Mouse (Mus musculus) testis, adult 2 months (tissue): ENCODE measurements around the gene Hist2h2ab. TPM values are rescaled to one million over a fixed set of nuclear protein-coding genes. Genes with fewer than 3 reads are reported as not detected.

Experiments
- H3K27ac ChIP-seq: fragments of 200-500 bp; 2 replicates; pipeline ENCODE4 v1.5.1; 2012; ENCODE audit warnings: low read depth, low read length; ENCODE audit not compliant: control insufficient read depth, insufficient read depth
- H3K27me3 ChIP-seq: fragments of 200-500 bp; 2 replicates; pipeline ENCODE4 v1.6.1; 2012; ENCODE audit warnings: mild to moderate bottlenecking, low read length, moderate library complexity; ENCODE audit not compliant: control insufficient read depth, insufficient read depth
- H3K36me3 ChIP-seq: fragments of 200-500 bp; 2 replicates; pipeline ENCODE4 v1.6.1; 2012; ENCODE audit warnings: mild to moderate bottlenecking, low read length; ENCODE audit not compliant: control insufficient read depth, insufficient read depth
- H3K4me1 ChIP-seq: fragments of 200-500 bp; 2 replicates; pipeline ENCODE4 v1.6.1; 2012; ENCODE audit warnings: low read length; ENCODE audit not compliant: control insufficient read depth, insufficient read depth
- H3K4me3 ChIP-seq: fragments of 200-500 bp; 2 replicates; pipeline ENCODE4 v1.5.1; 2012; ENCODE audit warnings: low read depth, mild to moderate bottlenecking, low read length, moderate library complexity, mixed read lengths; ENCODE audit not compliant: control insufficient read depth
- CTCF ChIP-seq: fragments of 200-500 bp; IDR thresholded peaks from 2 replicates; pipeline ENCODE4 v1.5.1; 2012; ENCODE audit warnings: low read depth, mild to moderate bottlenecking, inconsistent platforms, low read length, moderate library complexity; ENCODE audit not compliant: control insufficient read depth, insufficient read depth, insufficient replicate concordance
- POLR2A ChIP-seq: fragments of 200-500 bp; IDR thresholded peaks from 2 replicates; pipeline ENCODE4 v1.6.1; 2012; ENCODE audit warnings: low read depth, mild to moderate bottlenecking, inconsistent platforms, low read length, moderate library complexity; ENCODE audit not compliant: control insufficient read depth
- polyA plus RNA-seq: library from polyadenylated mRNA; depleted of rRNA; stranded (reverse); fragments of >200 nt; gene quantifications from 2 replicates; pipeline ENCODE4 v1.2.3, GENCODE M21; 2012

The Hist2h2ab gene
- polyA plus RNA-seq, 1 experiment = 3.7 TPM

DNA sequence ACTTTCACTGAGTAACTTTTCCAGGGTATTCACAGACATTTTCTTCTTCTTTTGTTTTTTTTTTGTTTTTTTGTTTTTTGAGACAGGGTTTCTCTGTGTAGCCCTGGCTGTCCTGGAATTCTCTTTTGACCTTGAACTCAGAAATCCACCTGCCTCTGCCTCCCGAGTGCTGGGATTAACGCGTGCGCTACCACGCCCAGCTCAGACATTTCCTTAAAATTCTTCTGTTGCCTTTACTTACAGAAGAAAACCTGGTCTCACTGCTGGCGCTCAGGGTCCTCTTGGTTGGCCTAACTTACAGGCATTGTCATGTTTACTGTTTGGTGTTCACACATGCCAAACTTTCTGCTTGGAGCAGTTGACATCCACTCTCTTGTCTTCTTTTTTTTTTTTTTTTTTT is 44.4 kb upstream of the Hist2h2ab start:
- Histone ChIP-seq H3K27me3 (no peaks in the 10 kb centered on the region), H3K4me1 (no peaks in the 10 kb centered on the region; the same call in none of the 2 replicates), H3K4me3 (no peak overlapping the region), H3K27ac (no peak overlapping the region), H3K36me3 (peaks cover 11% of the 10 kb centered on the region)
- TF ChIP-seq CTCF (no peak), POLR2A (no peak)

DNA sequence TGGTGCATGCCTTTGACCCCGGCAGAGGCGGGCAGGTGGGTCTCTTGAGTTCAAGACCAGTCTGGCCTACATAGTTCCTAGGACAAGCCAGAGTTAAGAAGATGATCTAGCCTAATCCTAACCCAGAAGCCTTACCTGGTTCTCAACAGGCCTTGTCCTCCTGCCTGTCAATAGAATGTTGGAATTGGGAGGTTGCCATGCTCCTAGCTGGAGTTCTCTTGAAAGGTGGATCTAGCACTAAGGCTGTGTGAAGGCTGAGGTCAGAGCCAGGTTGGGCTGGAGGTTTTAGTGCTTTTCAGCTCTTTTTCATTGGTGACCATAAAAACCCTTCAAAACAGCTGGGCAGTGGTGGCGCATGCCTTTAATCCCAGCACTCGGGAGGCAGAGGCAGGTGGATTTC is 41.2 kb upstream of the Hist2h2ab start:
- Histone ChIP-seq H3K27ac (no peak overlapping the region), H3K4me3 (no peak overlapping the region), H3K27me3 (no peaks in the 10 kb centered on the region), H3K36me3 (peaks cover 10% of the 10 kb centered on the region), H3K4me1 (peaks cover 14% of the 10 kb centered on the region)
- TF ChIP-seq POLR2A (no peak), CTCF (no peak)

DNA sequence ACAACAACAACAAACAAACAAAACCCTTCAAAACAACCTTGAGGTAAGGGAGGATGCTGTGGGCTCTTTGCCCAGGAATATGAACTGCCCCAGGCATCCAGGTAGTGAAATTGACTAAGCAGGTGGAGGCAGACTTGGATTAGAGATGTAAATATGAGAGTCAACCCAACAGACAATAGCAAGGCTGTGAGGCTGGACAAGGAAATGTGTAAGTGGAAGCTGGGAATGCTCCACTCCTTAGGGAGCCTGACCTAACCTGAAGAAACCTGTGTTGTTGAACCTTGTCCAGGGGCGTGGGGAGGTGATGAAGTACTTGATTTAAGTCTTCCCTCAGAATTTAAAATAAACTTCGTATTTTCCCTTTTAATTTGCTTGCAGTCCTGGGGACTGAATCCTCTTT is 40.8 kb upstream of the Hist2h2ab start:
- TF ChIP-seq POLR2A = no peak
- TF ChIP-seq CTCF = no peak
- Histone ChIP-seq H3K27me3 (no peaks in the 10 kb centered on the region), H3K36me3 (peaks cover 9% of the 10 kb centered on the region), H3K4me3 (no peak overlapping the region), H3K27ac (no peak overlapping the region), H3K4me1 (peaks cover 14% of the 10 kb centered on the region)

DNA sequence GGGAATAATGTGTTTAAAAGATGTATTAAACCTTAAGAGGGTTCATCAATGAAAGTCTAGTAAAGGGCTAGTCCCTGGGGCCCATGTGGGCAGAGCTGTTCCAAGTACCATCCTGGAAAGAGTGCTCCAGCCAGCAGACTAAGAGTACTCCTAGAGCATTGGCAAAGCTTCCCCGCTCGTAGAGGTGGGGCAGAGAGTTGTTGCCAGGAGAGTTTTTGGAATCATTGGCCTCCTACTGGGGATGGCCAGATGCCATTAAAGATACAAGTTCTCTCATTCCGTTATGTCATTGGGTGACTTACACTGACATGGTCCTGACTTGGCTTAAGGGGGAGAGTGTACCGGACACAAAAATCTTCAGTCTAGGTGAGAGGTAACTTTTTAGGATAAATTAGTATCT is 40.1 kb upstream of the Hist2h2ab start:
- peaks cover 14% of the 10 kb centered on the region for H3K4me1 ChIP-seq
- peaks cover 8% of the 10 kb centered on the region for H3K36me3 ChIP-seq
- TF ChIP-seq POLR2A = no peak
- no peak for TF ChIP-seq CTCF
- no peaks in the 10 kb centered on the region for H3K27me3 ChIP-seq
- no peak overlapping the region for H3K27ac ChIP-seq
- H3K4me3 ChIP-seq = no peak overlapping the region

DNA sequence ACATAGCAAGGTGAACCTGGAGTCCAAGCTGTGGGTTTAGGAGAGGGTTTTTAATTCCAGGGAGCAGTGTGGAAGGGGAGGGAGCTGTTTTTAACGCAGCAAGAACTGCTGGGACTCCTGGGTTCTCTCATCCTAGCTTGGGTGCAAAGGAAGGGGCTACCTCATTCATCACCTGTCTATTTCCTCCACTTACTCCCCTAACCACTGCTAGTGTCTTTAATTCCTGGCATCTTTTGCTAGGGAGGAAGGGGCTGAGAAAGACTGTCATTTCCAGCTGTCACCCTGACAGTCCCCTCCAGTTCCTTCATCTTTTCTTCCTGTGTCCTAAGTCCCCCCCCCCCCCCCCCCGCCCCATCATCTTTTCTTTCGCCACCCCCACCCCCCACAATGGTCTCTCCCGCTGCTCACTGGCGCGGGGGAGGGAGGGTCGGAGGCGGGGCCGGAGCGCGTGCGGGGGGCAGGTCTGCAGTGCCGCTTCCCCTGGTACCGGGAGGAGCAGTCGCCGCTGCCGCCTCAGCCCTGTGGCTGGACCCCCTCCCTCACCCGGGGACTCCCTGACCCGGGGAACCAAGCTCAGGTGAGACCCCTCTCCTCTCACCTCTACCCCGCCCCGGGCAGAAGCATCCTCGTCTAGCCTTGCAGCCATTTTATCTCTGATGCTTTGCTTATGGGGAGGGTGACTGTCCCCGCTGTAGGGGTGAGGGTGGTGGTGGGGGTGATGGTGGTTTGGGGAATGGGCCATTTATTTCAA is 38.8 kb upstream of the Hist2h2ab start, which contains the start of gene Sv2a:
Gene Sv2a, plus strand, starts transcription at position 425 of the 751 bp plus-strand sequence.
- Histone ChIP-seq H3K4me1 (peaks cover 14% of the 10 kb centered on the region), H3K36me3 (peaks cover 4% of the 10 kb centered on the region; the same call in 1 of the 2 replicates), H3K4me3 (peak within 1 kb of the TSS; percentile 79), H3K27me3 (no peaks in the 10 kb centered on the region), H3K27ac (no peak within 1 kb of the TSS)
- TF ChIP-seq CTCF (no peak), POLR2A (no peak)

DNA sequence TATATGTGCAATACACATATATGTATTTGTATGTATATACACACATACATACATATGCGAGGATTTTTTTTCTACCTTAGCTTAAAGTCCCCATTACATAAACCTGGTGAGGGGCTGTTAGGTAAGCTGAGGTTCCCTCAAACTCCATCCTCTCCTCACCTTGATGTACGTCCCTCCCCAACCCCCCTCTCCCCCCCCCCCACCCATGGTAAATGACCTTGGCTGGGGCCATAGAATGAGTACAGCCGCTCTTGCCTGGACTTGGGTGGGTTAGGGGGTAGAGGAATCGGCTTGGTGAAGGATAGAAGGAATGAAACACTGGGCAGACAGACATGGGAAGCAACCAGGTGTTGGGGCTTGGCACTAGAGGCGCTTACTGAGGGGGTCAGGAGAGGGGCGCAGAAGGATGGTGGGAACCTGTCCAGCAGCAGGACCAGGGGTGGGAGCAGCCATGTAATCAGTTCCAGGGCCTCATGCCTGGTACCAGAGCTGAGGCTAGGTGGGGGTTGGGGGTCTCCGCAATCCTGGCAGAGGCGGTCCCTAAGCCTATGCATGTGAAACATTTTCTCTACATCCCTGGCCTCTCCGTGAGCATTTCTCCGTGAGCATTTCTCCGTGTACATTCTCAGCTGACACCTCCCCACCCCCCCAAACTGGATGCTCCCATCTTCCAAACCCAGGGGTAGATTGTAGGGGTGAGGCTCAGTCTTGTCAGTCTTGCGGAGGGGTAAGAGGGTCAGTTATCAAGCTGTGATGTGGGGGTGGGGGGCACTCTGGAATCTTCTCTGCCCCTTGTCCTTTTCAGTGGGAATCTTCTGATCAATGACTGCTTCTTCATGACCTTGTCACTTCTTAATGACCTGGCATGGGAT is 37.9 kb upstream of the Hist2h2ab start:
- no peak overlapping the region for H3K27ac ChIP-seq

DNA sequence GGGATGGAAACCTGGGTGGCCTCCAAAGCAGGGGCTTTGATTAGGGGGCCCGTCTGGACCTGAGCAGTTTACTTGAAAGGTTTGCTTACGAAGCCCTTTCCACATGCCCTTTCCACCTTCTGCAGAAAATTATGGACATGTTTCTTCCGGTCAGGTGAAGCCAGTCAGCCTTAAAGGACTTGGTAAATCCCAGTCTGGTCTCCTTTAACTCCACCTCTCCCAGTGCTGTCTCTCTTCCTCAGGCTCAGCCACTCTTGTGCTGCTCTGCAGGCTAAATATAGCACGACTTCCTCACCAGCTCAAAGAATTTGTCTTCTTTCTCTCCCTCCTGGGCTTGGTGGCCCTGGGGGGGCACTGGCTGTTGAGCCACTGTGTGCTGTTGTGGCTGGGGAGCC is 37.3 kb upstream of the Hist2h2ab start:
- Histone ChIP-seq H3K27ac (no peak overlapping the region), H3K27me3 (no peaks in the 10 kb centered on the region), H3K36me3 (peaks cover 2% of the 10 kb centered on the region; the same call in 1 of the 2 replicates), H3K4me1 (peaks cover 14% of the 10 kb centered on the region), H3K4me3 (no peak overlapping the region)
- TF ChIP-seq CTCF (no peak), POLR2A (no peak)

More for the DNA sequence above, 37.9 kb upstream of the Hist2h2ab start:
- peaks cover 14% of the 10 kb centered on the region for H3K4me1 ChIP-seq
- no peak for TF ChIP-seq POLR2A
- no peak overlapping the region for H3K4me3 ChIP-seq
- peaks cover 2% of the 10 kb centered on the region; the same call in 1 of the 2 replicates for H3K36me3 ChIP-seq
- no peaks in the 10 kb centered on the region for H3K27me3 ChIP-seq
